Mouse (Mus musculus): ENCODE results near the gene Fscb. TPM values are rescaled to one million over a fixed set of nuclear protein-coding genes. Genes with fewer than 3 reads are reported as not detected.

Fscb gene
- polyA plus RNA-seq (2015; fragmentation: Nextera tagmentation; extraction: Ambion mirVana) = not detected in 2 replicates

GRCm38 (mm10) chr12:64474590-64474989 lies at the start of gene Fscb:
Gene Fscb (minus strand): TSS chr12:64474690.

